Mouse (Mus musculus) C2C12 (cell line): ENCODE measurements at regions not wholly inside any gene's neighbourhood (a gene's known extent, or its start where the extent isn't known, plus 50 kb on each side); places are given as distances from the start of the nearest gene placed in this dataset.

Source experiments
- H3K27me3 ChIP-seq: one replicate; pipeline ENCODE4 v1.6.1; 2011; ENCODE audit not compliant: control insufficient read depth, insufficient read depth, insufficient read length
- H3K36me3 ChIP-seq: one replicate; pipeline ENCODE4 v1.6.1; 2011; ENCODE audit not compliant: control insufficient read depth, insufficient read depth
- H3K4me3 ChIP-seq: one replicate; pipeline ENCODE4 v1.5.1; 2011; ENCODE audit warnings: mild to moderate bottlenecking, control low read depth; ENCODE audit not compliant: poor library complexity, insufficient read depth, severe bottlenecking
- H3K79me2 ChIP-seq: one replicate; pipeline ENCODE4 v1.6.1; 2011; ENCODE audit not compliant: control insufficient read depth, insufficient read depth
- H3K79me3 ChIP-seq: one replicate; pipeline ENCODE4 v1.6.1; 2011; ENCODE audit warnings: low read depth, control low read depth
- H3ac ChIP-seq: one replicate; pipeline ENCODE3; 2011; ENCODE audit warnings: low read depth; ENCODE audit not compliant: control insufficient read depth, insufficient read length
- CEBPB ChIP-seq: IDR thresholded peaks from one replicate; pipeline ENCODE4 v1.6.1; 2011; ENCODE audit warnings: low read depth, mild to moderate bottlenecking, control low read depth, moderate library complexity
- CTCF ChIP-seq: IDR thresholded peaks from one replicate; pipeline ENCODE4 v1.5.1; 2011; ENCODE audit not compliant: control insufficient read depth, insufficient read depth, insufficient read length
- FOSL1 ChIP-seq: IDR thresholded peaks from one replicate; pipeline ENCODE4 v1.8.0; 2011; ENCODE audit warnings: mild to moderate bottlenecking, low read length; ENCODE audit not compliant: poor library complexity, insufficient read depth, severe bottlenecking
- MAX ChIP-seq: IDR thresholded peaks from one replicate; pipeline ENCODE4 v1.6.1; 2011; ENCODE audit warnings: mild to moderate bottlenecking, control low read depth
- MYOD1 ChIP-seq: IDR thresholded peaks from one replicate; pipeline ENCODE4 v1.6.1; 2011; ENCODE audit warnings: low read depth; ENCODE audit not compliant: control insufficient read depth, insufficient read length
- MYOG ChIP-seq: IDR thresholded peaks from one replicate; pipeline ENCODE4 v1.6.1; 2011; ENCODE audit not compliant: control insufficient read depth, insufficient read length; ENCODE audit errors: extremely low read depth
- USF1 ChIP-seq: IDR thresholded peaks from one replicate; pipeline ENCODE4 v1.6.1; 2011; ENCODE audit warnings: low read depth, mild to moderate bottlenecking, control low read depth, moderate library complexity

DNA sequence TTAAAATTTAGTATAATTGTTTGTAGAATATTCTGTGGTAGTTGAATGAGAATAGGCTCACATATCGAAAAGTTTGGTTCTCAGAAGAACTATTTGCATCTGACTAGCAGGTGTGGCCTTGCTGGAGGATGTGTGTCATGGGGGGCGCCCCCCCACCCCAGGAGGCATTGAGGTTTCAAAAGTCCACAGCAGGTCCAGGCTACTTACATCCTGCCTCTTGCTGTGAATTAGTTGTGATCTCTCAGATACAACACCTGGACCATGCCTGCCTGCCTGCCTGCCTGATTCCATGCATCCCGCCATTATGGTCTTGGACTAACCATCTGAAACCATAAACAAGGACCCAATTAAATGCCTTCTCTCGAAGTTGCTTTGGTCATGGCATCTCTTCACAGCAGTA is 76.2 kb downstream of the Olig3 start:
- Histone ChIP-seq H3K79me3 (no peaks in the 10 kb centered on the region), H3K4me3 (no peak overlapping the region)
- no peak for TF ChIP-seq USF1
- no peak for TF ChIP-seq CEBPB
- TF ChIP-seq MYOG, result no peak
- no peak for TF ChIP-seq MYOD1
- TF ChIP-seq FOSL1, result no peak
- TF ChIP-seq MAX, result no peak
- TF ChIP-seq CTCF, result no peak

DNA sequence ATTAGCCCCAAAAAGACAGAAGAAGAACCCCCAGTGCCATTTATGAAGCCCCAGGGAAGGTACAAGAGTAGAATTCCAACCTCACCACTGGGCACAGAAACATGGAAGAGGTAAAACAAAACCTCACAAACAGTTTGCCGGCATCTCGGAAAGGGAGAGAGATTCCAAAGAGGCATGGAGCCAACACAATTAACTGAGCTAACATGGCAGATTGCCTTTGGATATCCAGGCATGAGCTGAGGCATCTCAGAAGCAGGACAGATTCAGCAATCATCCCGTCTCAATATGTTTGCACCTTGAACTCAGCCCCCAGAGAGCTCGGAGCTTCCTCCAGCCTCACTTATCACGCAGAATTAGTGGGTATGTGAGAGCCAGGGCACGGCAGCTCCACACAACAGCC is 78.3 kb downstream of the Olig3 start:
- no peak overlapping the region for H3ac ChIP-seq
- no peaks in the 10 kb centered on the region for H3K79me3 ChIP-seq
- H3K27me3 ChIP-seq, result no peaks in the 10 kb centered on the region
- TF ChIP-seq CTCF, result no peak
- TF ChIP-seq MYOD1, result no peak
- TF ChIP-seq CEBPB, result no peak
- TF ChIP-seq USF1, result no peak
- TF ChIP-seq MYOG, result no peak
- TF ChIP-seq FOSL1, result no peak
- no peak for TF ChIP-seq MAX
- no peaks in the 10 kb centered on the region for H3K79me2 ChIP-seq
- no peaks in the 10 kb centered on the region for H3K36me3 ChIP-seq
- no peak overlapping the region for H3K4me3 ChIP-seq

More for the DNA sequence above, 76.2 kb downstream of the Olig3 start:
- H3ac ChIP-seq, result no peak overlapping the region
- H3K27me3 ChIP-seq, result no peaks in the 10 kb centered on the region
- no peaks in the 10 kb centered on the region for H3K79me2 ChIP-seq
- no peaks in the 10 kb centered on the region for H3K36me3 ChIP-seq

DNA sequence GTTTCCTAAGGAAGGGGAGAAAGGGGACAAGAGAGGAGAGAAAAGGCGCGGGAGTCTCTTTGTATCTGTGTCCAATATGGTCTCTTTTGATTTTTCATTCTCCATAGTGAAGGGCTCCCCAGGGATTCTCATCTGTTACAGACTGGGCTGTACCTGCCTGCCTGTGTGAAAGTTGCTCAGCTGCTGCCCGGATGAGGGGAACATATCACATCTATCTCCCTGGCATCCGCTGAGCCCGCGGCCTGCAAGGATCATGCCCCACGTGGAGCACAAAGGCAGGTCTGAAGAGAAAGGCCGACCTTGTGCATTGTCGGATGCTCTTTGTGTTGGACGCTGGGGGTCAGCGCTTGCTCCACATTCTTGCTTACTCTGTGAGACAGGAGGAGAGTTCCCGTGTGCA is 85.5 kb downstream of the Olig3 start:
- TF ChIP-seq MAX (no peak), CTCF (no peak), MYOD1 (no peak), CEBPB (no peak), USF1 (no peak), FOSL1 (no peak), MYOG (no peak)
- Histone ChIP-seq H3K79me2 (no peaks in the 10 kb centered on the region), H3K4me3 (no peak overlapping the region), H3K79me3 (no peaks in the 10 kb centered on the region), H3ac (no peak overlapping the region), H3K27me3 (peaks cover 14% of the 10 kb centered on the region), H3K36me3 (no peaks in the 10 kb centered on the region)

DNA sequence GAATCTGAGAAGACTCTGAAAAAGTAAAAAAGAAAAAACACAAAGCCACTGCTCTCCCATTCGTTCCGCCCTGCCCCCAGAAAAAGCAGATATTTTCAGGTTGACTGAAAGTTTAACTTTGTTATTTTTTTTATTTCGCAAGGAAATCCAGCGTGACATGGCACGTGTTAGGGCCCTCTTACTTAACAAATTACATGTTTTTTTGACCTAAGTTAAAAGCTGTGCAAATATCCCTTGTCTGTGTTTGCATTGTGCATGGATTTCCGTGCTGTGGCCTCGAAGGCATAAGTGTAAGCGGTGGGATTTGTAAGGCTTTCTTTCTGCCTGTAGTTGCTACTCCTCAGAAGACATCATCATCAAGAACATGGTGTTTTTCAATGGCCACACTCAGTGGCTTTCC is 87.2 kb downstream of the Olig3 start:
- no peaks in the 10 kb centered on the region for H3K79me3 ChIP-seq
- TF ChIP-seq CEBPB, result no peak
- TF ChIP-seq FOSL1, result no peak
- TF ChIP-seq MYOG, result no peak
- no peak for TF ChIP-seq MAX
- no peak for TF ChIP-seq CTCF
- TF ChIP-seq MYOD1, result no peak
- TF ChIP-seq USF1, result no peak
- no peak overlapping the region for H3K4me3 ChIP-seq
- H3ac ChIP-seq, result no peak overlapping the region
- peaks cover 14% of the 10 kb centered on the region for H3K27me3 ChIP-seq
- H3K36me3 ChIP-seq, result no peaks in the 10 kb centered on the region
- no peaks in the 10 kb centered on the region for H3K79me2 ChIP-seq

GRCm38 (mm10) chr10:19448838-19449559 is 92.7 kb downstream of the Olig3 start:
- no peak overlapping the region for H3ac ChIP-seq
- H3K27me3 ChIP-seq, result peaks cover 6% of the 10 kb centered on the region
- H3K4me3 ChIP-seq, result no peak overlapping the region
- TF ChIP-seq USF1 (no peak), FOSL1 (no peak), MAX (no peak), CEBPB (no peak), MYOG (no peak), MYOD1 (no peak), CTCF (no peak)
- H3K79me3 ChIP-seq, result no peaks in the 10 kb centered on the region
- H3K79me2 ChIP-seq, result no peaks in the 10 kb centered on the region
- no peaks in the 10 kb centered on the region for H3K36me3 ChIP-seq
